Mouse (Mus musculus) spleen, adult 2 months (tissue): ENCODE measurements around the gene Txndc15.

ENCODE experiments used
- CTCF ChIP-seq: fragments of 200-500 bp; IDR thresholded peaks from 2 replicates; pipeline ENCODE4 v1.5.1; 2011; ENCODE audit warnings: mild to moderate bottlenecking, inconsistent platforms; ENCODE audit not compliant: insufficient read depth, insufficient read length, insufficient replicate concordance; ENCODE audit errors: extremely low read depth
- POLR2A ChIP-seq: fragments of 200-500 bp; IDR thresholded peaks from 2 replicates; pipeline ENCODE4 v1.6.1; 2011; ENCODE audit warnings: low read depth, low read length, inconsistent platforms

DNA sequence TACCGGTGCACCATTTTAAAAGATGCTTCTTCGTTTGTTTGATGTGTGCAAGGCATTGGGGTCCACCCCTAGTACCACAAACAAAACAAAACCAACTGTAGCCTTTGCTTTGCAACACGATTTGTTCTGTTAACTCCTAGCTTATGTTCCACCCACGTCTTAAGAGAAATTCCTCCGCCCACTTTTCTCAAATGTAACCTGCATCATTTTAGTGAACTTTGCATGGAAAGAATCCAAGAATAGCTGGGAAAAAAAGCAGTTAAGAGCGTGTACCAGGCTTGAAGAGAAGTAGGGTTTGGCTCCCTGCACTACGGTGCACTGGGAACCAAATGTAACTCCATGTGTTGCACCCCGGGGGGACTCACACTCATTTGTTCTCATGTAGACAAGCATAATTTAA lies 20.3 kb upstream of the Txndc15 start:
- TF ChIP-seq POLR2A, result no peak
- TF ChIP-seq CTCF, result no peak
